Mouse (Mus musculus): Measurements from ENCODE around the gene Ric1. TPM values are rescaled to one million over a fixed set of nuclear protein-coding genes. Genes with fewer than 3 reads are reported as not detected.

Gene Ric1
- polyA plus RNA-seq, 1 experiment from 2014 or later: 18.6 TPM

- Histone ChIP-seq H3K27ac (ENCODE audit: low read length) (no peak overlapping the region), H3K27me3 (replicated peaks; ENCODE audit: insufficient read depth, low read length) (no peaks in the 10 kb centered on the region), H3K9ac (replicated peaks; ENCODE audit: low read depth) (no peak overlapping the region), H3K4me2 (replicated peaks; ENCODE audit: low read depth, low read length) (no peak overlapping the region), H3K4me1 (ENCODE audit: insufficient read depth, low read depth, low read length) (no peaks in the 10 kb centered on the region; the same call in 1 of the 2 replicates), H3K36me3 (ENCODE audit: insufficient read depth, low read length) (peaks cover 4% of the 10 kb centered on the region), H3K9me3 (ENCODE audit: low read length) (no peaks in the 10 kb centered on the region), H3K4me3 (ENCODE audit: low read depth, low read length) (no peak overlapping the region)
- ATAC-seq (no peak), DNase-seq (ENCODE audit: low spot score) (no peak)
- no peak for TF ChIP-seq CTCF (IDR thresholded peaks at IDR 0.05)
- TF ChIP-seq EP300 (IDR thresholded peaks at IDR 0.05): no peak
- 67% methylated on average over 2 of the region's 2 CpGs for WGBS
Observed at GRCm38 (mm10) chr19:29612102-29612501, 90.0 kb downstream of the Ric1 start.

GRCm38 (mm10) chr19:29641055-29641454, 119.0 kb downstream of the Ric1 start:
- whole genome bisulfite sequencing: 38% methylated on average over 9 of the region's 9 CpGs
- Histone ChIP-seq H3K4me2 (replicated peaks; ENCODE audit: low read depth, low read length) (peak overlapping the region; percentile 19), H3K9me3 (ENCODE audit: low read length) (no peaks in the 10 kb centered on the region), H3K4me1 (ENCODE audit: insufficient read depth, low read depth, low read length) (no peaks in the 10 kb centered on the region), H3K27me3 (replicated peaks; ENCODE audit: insufficient read depth, low read length) (no peaks in the 10 kb centered on the region), H3K36me3 (ENCODE audit: insufficient read depth, low read length) (no peaks in the 10 kb centered on the region), H3K9ac (replicated peaks; ENCODE audit: low read depth) (no peak overlapping the region), H3K4me3 (ENCODE audit: low read depth, low read length) (no peak overlapping the region), H3K27ac (ENCODE audit: low read length) (no peak overlapping the region)
- no peak for TF ChIP-seq CTCF (IDR thresholded peaks at IDR 0.05)
- TF ChIP-seq EP300 (IDR thresholded peaks at IDR 0.05): no peak
- peak; percentile 60 for DNase-seq (ENCODE audit: low spot score)
- ATAC-seq: peak; percentile 81

GRCm38 (mm10) chr19:29641510-29641909, 119.4 kb downstream of the Ric1 start:
- 77% methylated on average over 5 of the region's 5 CpGs for WGBS
- Histone ChIP-seq H3K4me3 (ENCODE audit: low read depth, low read length) (no peak overlapping the region), H3K9ac (replicated peaks; ENCODE audit: low read depth) (no peak overlapping the region), H3K36me3 (ENCODE audit: insufficient read depth, low read length) (no peaks in the 10 kb centered on the region), H3K4me2 (replicated peaks; ENCODE audit: low read depth, low read length) (no peak overlapping the region; the same call in 1 of the 2 replicates), H3K4me1 (ENCODE audit: insufficient read depth, low read depth, low read length) (no peaks in the 10 kb centered on the region), H3K27ac (ENCODE audit: low read length) (no peak overlapping the region), H3K9me3 (ENCODE audit: low read length) (no peaks in the 10 kb centered on the region), H3K27me3 (replicated peaks; ENCODE audit: insufficient read depth, low read length) (no peaks in the 10 kb centered on the region)
- DNase-seq (ENCODE audit: low spot score) (no peak), ATAC-seq (no peak)
- TF ChIP-seq CTCF (IDR thresholded peaks at IDR 0.05) (no peak), EP300 (IDR thresholded peaks at IDR 0.05) (no peak)

- H3K9me3 ChIP-seq (ENCODE audit: low read length): no peaks in the 10 kb centered on the region
- no peak overlapping the region for H3K9ac ChIP-seq (replicated peaks; ENCODE audit: low read depth)
- H3K27me3 ChIP-seq (replicated peaks; ENCODE audit: insufficient read depth, low read length): no peaks in the 10 kb centered on the region
- no peaks in the 10 kb centered on the region for H3K4me1 ChIP-seq (ENCODE audit: insufficient read depth, low read depth, low read length)
- H3K4me3 ChIP-seq (ENCODE audit: low read depth, low read length): no peak overlapping the region
- no peaks in the 10 kb centered on the region for H3K36me3 ChIP-seq (ENCODE audit: insufficient read depth, low read length)
- WGBS: 62% methylated on average over 6 of the region's 6 CpGs
- DNase-seq (ENCODE audit: low spot score) (no peak), ATAC-seq (no peak)
- TF ChIP-seq EP300 (IDR thresholded peaks at IDR 0.05): no peak
- TF ChIP-seq CTCF (IDR thresholded peaks at IDR 0.05): no peak
- no peak overlapping the region for H3K4me2 ChIP-seq (replicated peaks; ENCODE audit: low read depth, low read length)
- H3K27ac ChIP-seq (ENCODE audit: low read length): no peak overlapping the region
Observed at GRCm38 (mm10) chr19:29642211-29642610, 120.1 kb downstream of the Ric1 start.

- Histone ChIP-seq H3K4me2 (replicated peaks; ENCODE audit: low read depth, low read length) (no peak overlapping the region), H3K4me1 (ENCODE audit: insufficient read depth, low read depth, low read length) (no peaks in the 10 kb centered on the region), H3K27me3 (replicated peaks; ENCODE audit: insufficient read depth, low read length) (no peaks in the 10 kb centered on the region), H3K9me3 (ENCODE audit: low read length) (no peaks in the 10 kb centered on the region), H3K27ac (ENCODE audit: low read length) (no peak overlapping the region), H3K36me3 (ENCODE audit: insufficient read depth, low read length) (no peaks in the 10 kb centered on the region), H3K4me3 (ENCODE audit: low read depth, low read length) (no peak overlapping the region), H3K9ac (replicated peaks; ENCODE audit: low read depth) (no peak overlapping the region)
- DNase-seq (ENCODE audit: low spot score) (no peak), ATAC-seq (no peak)
- 85% methylated on average over 11 of the region's 11 CpGs for WGBS
- no peak for TF ChIP-seq CTCF (IDR thresholded peaks at IDR 0.05)
- TF ChIP-seq EP300 (IDR thresholded peaks at IDR 0.05): no peak
Observed at GRCm38 (mm10) chr19:29643194-29643922, 121.3 kb downstream of the Ric1 start.

- no peak overlapping the region for H3K27ac ChIP-seq (ENCODE audit: low read length)
- H3K36me3 ChIP-seq (ENCODE audit: insufficient read depth, low read length): no peaks in the 10 kb centered on the region
- WGBS: 95% methylated on average over 6 of the region's 6 CpGs
- no peak overlapping the region for H3K4me3 ChIP-seq (ENCODE audit: low read depth, low read length)
- TF ChIP-seq CTCF (IDR thresholded peaks at IDR 0.05) (peak; percentile 26; the same call in 1 of the 2 replicates), EP300 (IDR thresholded peaks at IDR 0.05) (no peak)
- no peak for ATAC-seq
- no peaks in the 10 kb centered on the region for H3K9me3 ChIP-seq (ENCODE audit: low read length)
- H3K4me2 ChIP-seq (replicated peaks; ENCODE audit: low read depth, low read length): no peak overlapping the region
- no peaks in the 10 kb centered on the region for H3K27me3 ChIP-seq (replicated peaks; ENCODE audit: insufficient read depth, low read length)
- H3K4me1 ChIP-seq (ENCODE audit: insufficient read depth, low read depth, low read length): no peaks in the 10 kb centered on the region
- no peak for DNase-seq (ENCODE audit: low spot score)
- H3K9ac ChIP-seq (replicated peaks; ENCODE audit: low read depth): no peak overlapping the region
Observed at GRCm38 (mm10) chr19:29644747-29645146, 122.7 kb downstream of the Ric1 start.
